ENCODE assay signal across 9 mouse cellular contexts in genomic region chr11:112926330-112927025, GRCm38 (mm10).
DNase-seq lines count a peak whose midpoint lies in the region; ATAC-seq and TF ChIP-seq lines count a peak whose summit lies in the region.
"Had no signal": no experiment of that assay in that cellular context is flagged by ENCODE, and none has a peak within 500 bp of the region (broad histone marks: within the 10 kb centered on the region; RNA-seq: fewer than 3 reads in every experiment).

No protein-coding gene starts in this region.

- no peaks in the 10 kb centered on the region for H3K9me3 ChIP-seq in hindbrain, postnatal 0 days (ENCODE audit: low read length)
- H3K9me3 ChIP-seq in hindbrain, embryonic 14.5 days (ENCODE audit: control insufficient read depth, low read length), result no peaks in the 10 kb centered on the region
- H3K9me3 ChIP-seq: neural tube, embryonic 12.5 days had no signal

- WGBS in hindbrain, postnatal 0 days, result 37% methylated on average over 19 of the region's 19 CpGs
- 61% methylated on average over 19 of the region's 19 CpGs for WGBS in hindbrain, embryonic 14.5 days

- no peak overlapping the region for H3K9ac ChIP-seq in hindbrain, postnatal 0 days (replicated peaks; ENCODE audit: low read length)
- no peak overlapping the region for H3K9ac ChIP-seq in hindbrain, embryonic 14.5 days
- H3K9ac ChIP-seq: neural tube, embryonic 12.5 days had no signal

- no peak overlapping the region for H3K4me3 ChIP-seq in hindbrain, postnatal 0 days (ENCODE audit: low read length)
- no peak overlapping the region for H3K4me3 ChIP-seq in hindbrain, embryonic 14.5 days (replicated peaks; ENCODE audit: low read length)
- no peak overlapping the region for H3K4me3 ChIP-seq in layer of hippocampus, adult 2 months
- H3K4me3 ChIP-seq: neural tube, embryonic 12.5 days had no signal

- H3K4me2 ChIP-seq in hindbrain, postnatal 0 days (ENCODE audit: low read depth, low read length), result no peak overlapping the region
- H3K4me2 ChIP-seq in hindbrain, embryonic 14.5 days (replicated peaks), result no peak overlapping the region
- H3K4me2 ChIP-seq: neural tube, embryonic 12.5 days had no signal

- peaks cover 8% of the 10 kb centered on the region; the same call in 1 of the 2 replicates for H3K4me1 ChIP-seq in hindbrain, postnatal 0 days (ENCODE audit: insufficient read depth, low read length)
- H3K4me1 ChIP-seq in hindbrain, embryonic 14.5 days (replicated peaks; ENCODE audit: control insufficient read depth, insufficient read depth, low read length), result 0 out of 2 replicates have a peak, but pooled peaks cover 2% of the 10 kb centered on the region
- H3K4me1 ChIP-seq: neural tube, embryonic 12.5 days had no signal

- TF ChIP-seq CTCF in hindbrain, postnatal 0 days (IDR thresholded peaks at IDR 0.05; ENCODE audit: low read depth), result no peak
- TF ChIP-seq CTCF in layer of hippocampus, adult 2 months (conservative IDR thresholded peaks at IDR 0.05), result no peak

- peak; percentile 70 for DNase-seq in hindbrain, postnatal 0 days (ENCODE audit: low spot score)
- no peak for DNase-seq in hindbrain, embryonic 14.5 days (ENCODE audit: low spot score)
- peak; percentile 47 for DNase-seq in adrenal gland, postnatal 10 days
- DNase-seq in fat pad, adult 2 months (ENCODE audit: extremely low read depth, low read depth, low spot score), result peak; percentile 76
- peak; percentile 32 to 40 for DNase-seq in layer of hippocampus, adult 2 months (ENCODE audit: low spot score in 2 of 2)
- DNase-seq in urinary bladder, postnatal 10 days (ENCODE audit: low spot score), result no peak

- H3K36me3 ChIP-seq in hindbrain, postnatal 0 days (ENCODE audit: insufficient read depth, low read length), result no peaks in the 10 kb centered on the region
- H3K36me3 ChIP-seq in hindbrain, embryonic 14.5 days (replicated peaks; ENCODE audit: control insufficient read depth, insufficient read depth), result no peaks in the 10 kb centered on the region
- H3K36me3 ChIP-seq: neural tube, embryonic 12.5 days had no signal

- peak overlapping the region; percentile 42; the same call in 1 of the 2 replicates for H3K27ac ChIP-seq in hindbrain, postnatal 0 days
- no peak overlapping the region for H3K27ac ChIP-seq in hindbrain, embryonic 14.5 days
- peak overlapping the region; percentile 78 for H3K27ac ChIP-seq in layer of hippocampus, adult 2 months
- H3K27ac ChIP-seq: neural tube, embryonic 12.5 days had no signal

- ATAC-seq in hindbrain, postnatal 0 days, result no peak
- no peak for ATAC-seq in hindbrain, embryonic 14.5 days (ENCODE audit: low FRiP score)
- no peak for ATAC-seq in megakaryocyte-erythroid progenitor cell, adult 5-6 weeks (replicated peaks; ENCODE audit: low FRiP score, low TSS enrichment, poor library complexity, severe bottlenecking)
- ATAC-seq in erythroblast, adult 5-6 weeks (replicated peaks; ENCODE audit: low FRiP score, poor library complexity, severe bottlenecking), result no peak

- no peaks in the 10 kb centered on the region for H3K27me3 ChIP-seq in hindbrain, postnatal 0 days (ENCODE audit: insufficient read depth, low read length)
- no peaks in the 10 kb centered on the region for H3K27me3 ChIP-seq in hindbrain, embryonic 14.5 days (ENCODE audit: control insufficient read depth, insufficient read depth, low read length)
- H3K27me3 ChIP-seq: neural tube, embryonic 12.5 days had no signal

Comparison
In these comparisons a context has a peak if more than half of its experiments do, and no peak if none do; other contexts are left out.
1. DNase-seq: peak in hindbrain, postnatal 0 days (single experiment), adrenal gland, postnatal 10 days (single experiment), fat pad, adult 2 months (single experiment) and layer of hippocampus, adult 2 months (2 of 2); none in hindbrain, embryonic 14.5 days (single experiment) and urinary bladder, postnatal 10 days (single experiment).